Mouse (Mus musculus) cortical plate, adult 2 months (tissue): Measurements from ENCODE around the gene Pgls. TPM values are rescaled to one million over a fixed set of nuclear protein-coding genes. Genes with fewer than 3 reads are reported as not detected.

Source experiments
- H3K27ac ChIP-seq: fragments of 200-500 bp; 2 replicates; pipeline ENCODE4 v1.5.1; 2012; ENCODE audit warnings: low read length, control low read depth, inconsistent platforms; ENCODE audit not compliant: insufficient read depth
- H3K4me1 ChIP-seq: fragments of 200-500 bp; 2 replicates; pipeline ENCODE4 v1.6.1; 2011; ENCODE audit warnings: low read length; ENCODE audit not compliant: control insufficient read depth, insufficient read depth
- H3K4me3 ChIP-seq: fragments of 200-500 bp; 2 replicates; pipeline ENCODE4 v1.5.1; 2011; ENCODE audit warnings: mild to moderate bottlenecking, low read length, control low read depth; ENCODE audit not compliant: insufficient read depth
- CTCF ChIP-seq: fragments of 200-500 bp; IDR thresholded peaks from 2 replicates; pipeline ENCODE4 v1.5.1; 2011; ENCODE audit warnings: mild to moderate bottlenecking, control low read depth, low read length; ENCODE audit not compliant: insufficient read depth; ENCODE audit errors: extremely low read depth
- POLR2A ChIP-seq: fragments of 200-500 bp; IDR thresholded peaks from 2 replicates; pipeline ENCODE4 v1.6.1; 2011; ENCODE audit warnings: mild to moderate bottlenecking, low read length, control low read depth; ENCODE audit not compliant: insufficient read depth; ENCODE audit errors: extremely low read depth
- polyA plus RNA-seq: library from polyadenylated mRNA; depleted of rRNA; stranded (reverse); fragments of >200 nt; gene quantifications from 2 replicates; pipeline ENCODE4 v1.2.3, GENCODE M21; 2012

Gene Pgls
- polyA plus RNA-seq, 1 experiment: 34.3 TPM

- Histone ChIP-seq H3K27ac (no peak overlapping the region), H3K4me1 (no peaks in the 10 kb centered on the region), H3K4me3 (no peak overlapping the region)
- TF ChIP-seq POLR2A: no peak
- no peak for TF ChIP-seq CTCF
These were observed 12.5 kb upstream of the Pgls start for GRCm38 (mm10) chr8:71579476-71579875.

DNA sequence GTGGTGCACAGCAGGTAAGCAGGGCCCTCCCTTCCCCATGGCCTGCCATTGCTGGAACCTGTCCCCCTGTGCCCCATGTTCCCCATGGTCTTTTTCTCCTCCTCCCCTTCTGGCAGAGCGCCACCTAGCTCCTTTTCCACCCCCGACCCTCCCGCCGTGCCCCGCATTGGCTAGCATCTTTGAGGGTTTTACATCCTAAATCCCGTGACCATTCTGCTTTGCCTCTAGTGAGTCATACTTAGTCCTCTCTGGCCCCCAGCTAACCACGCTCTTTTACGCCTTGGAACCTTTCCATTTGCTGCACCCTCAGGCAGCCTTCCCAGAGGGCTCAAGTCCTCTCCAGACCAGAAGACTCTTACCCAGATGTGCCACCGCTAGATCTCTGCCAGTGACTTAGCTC, 11.8 kb upstream of the Pgls start:
- Histone ChIP-seq H3K27ac (no peak overlapping the region), H3K4me3 (no peak overlapping the region), H3K4me1 (no peaks in the 10 kb centered on the region)
- no peak for TF ChIP-seq POLR2A
- no peak for TF ChIP-seq CTCF

- TF ChIP-seq CTCF (peak; percentile 57), POLR2A (no peak)
- Histone ChIP-seq H3K4me1 (peaks cover 2% of the 10 kb centered on the region; the same call in 1 of the 2 replicates), H3K4me3 (no peak overlapping the region), H3K27ac (no peak overlapping the region)
These were observed 5.1 kb upstream of the Pgls start for GRCm38 (mm10) chr8:71586891-71587290.

GRCm38 (mm10) chr8:71588762-71589161, 3.2 kb upstream of the Pgls start:
- TF ChIP-seq CTCF (no peak), POLR2A (no peak)
- no peak overlapping the region for H3K4me3 ChIP-seq
- no peak overlapping the region for H3K27ac ChIP-seq
- H3K4me1 ChIP-seq: peaks cover 5% of the 10 kb centered on the region

DNA sequence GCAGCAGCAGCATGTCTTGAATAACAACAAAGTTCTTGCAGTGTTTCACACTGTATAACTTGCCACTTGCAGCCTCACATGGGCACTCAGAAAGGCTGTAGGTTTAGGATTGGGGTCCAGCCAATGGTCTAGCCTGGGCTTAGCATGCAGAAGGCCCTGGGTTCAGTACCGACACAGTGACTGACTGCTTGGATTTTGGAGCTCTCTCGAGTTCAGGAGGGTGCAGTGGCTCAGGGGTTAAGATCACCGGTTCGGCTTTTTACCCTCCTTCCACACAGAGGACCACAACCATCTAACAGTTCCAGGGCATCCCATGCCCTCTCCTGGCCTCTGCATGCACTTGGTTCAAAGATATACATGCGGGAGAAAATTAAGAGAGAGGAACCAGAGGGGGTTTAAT, 959 bp upstream of the Pgls start:
- Histone ChIP-seq H3K4me1 (peaks cover 5% of the 10 kb centered on the region), H3K27ac (peak overlapping the region; percentile 77; the same call in 1 of the 2 replicates), H3K4me3 (peak overlapping the region; percentile 99)
- no peak for TF ChIP-seq CTCF
- TF ChIP-seq POLR2A: no peak

DNA sequence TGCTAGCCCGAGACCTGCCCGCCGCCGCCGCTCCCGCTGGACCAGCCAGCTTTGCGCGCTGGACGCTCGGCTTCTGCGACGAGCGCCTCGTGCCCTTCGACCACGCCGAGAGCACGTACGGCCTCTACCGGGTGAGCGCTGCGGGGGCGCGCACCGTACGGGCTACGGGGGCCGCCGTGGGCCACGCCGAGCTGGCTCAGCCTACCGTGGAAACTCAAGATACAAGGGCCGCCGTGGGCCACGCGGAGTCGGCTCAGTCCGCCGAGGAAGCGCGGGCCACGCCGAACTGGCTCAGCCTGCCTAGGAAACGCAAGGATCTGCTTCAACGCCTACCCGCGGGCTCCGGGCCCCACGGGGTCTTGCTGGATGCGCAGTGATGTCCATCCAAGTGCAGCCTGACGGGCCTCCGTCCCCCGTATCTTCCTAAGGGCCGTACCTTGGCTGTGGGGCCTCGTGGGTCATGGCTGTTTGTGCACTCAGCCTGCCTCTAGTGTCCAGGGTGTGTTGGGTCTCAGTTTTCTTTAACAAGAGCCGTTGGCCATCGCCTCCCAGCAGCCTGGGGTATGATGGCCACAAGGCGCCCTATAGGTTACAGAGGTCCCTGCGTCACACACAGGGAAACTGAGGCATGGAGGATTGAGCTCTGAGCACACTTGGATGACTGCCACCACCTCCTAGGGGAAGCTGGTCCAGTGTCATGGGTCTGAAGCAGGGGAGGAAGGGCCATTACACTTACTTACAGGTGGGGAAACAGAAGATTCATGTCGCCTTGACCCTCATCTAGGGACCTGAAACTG, 596 bp downstream of the Pgls start:
- H3K4me1 ChIP-seq: peaks cover 5% of the 10 kb centered on the region
- H3K27ac ChIP-seq: peak overlapping the region; percentile 99
- TF ChIP-seq CTCF (no peak), POLR2A (no peak)
- peak overlapping the region; percentile 99 for H3K4me3 ChIP-seq

GRCm38 (mm10) chr8:71593556-71594323, 1.8 kb downstream of the Pgls start:
- Histone ChIP-seq H3K27ac (no peak overlapping the region), H3K4me3 (no peak overlapping the region), H3K4me1 (peaks cover 5% of the 10 kb centered on the region)
- TF ChIP-seq POLR2A: no peak
- TF ChIP-seq CTCF: no peak

DNA sequence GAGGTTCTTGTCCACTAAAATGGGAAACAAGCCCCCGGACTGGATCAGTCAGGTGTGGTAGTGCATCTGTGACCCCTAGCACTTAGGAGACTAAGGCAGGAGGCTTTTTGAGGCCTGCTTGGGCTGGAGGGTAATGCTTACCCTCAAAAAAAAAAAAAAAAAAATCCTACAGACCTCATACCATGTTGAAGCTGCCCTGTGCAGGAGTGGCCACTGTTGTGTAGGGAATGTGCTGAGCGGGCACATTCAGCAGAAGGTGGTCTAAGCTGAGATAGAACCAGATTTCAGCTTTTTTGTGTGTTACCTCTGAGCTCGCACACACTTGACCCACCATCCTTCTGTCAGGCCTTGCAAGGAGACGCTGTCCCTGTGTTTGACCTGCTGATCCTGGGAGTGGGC, 2.3 kb downstream of the Pgls start:
- Histone ChIP-seq H3K4me3 (no peak overlapping the region), H3K4me1 (peaks cover 5% of the 10 kb centered on the region), H3K27ac (no peak overlapping the region)
- TF ChIP-seq CTCF: no peak
- no peak for TF ChIP-seq POLR2A

DNA sequence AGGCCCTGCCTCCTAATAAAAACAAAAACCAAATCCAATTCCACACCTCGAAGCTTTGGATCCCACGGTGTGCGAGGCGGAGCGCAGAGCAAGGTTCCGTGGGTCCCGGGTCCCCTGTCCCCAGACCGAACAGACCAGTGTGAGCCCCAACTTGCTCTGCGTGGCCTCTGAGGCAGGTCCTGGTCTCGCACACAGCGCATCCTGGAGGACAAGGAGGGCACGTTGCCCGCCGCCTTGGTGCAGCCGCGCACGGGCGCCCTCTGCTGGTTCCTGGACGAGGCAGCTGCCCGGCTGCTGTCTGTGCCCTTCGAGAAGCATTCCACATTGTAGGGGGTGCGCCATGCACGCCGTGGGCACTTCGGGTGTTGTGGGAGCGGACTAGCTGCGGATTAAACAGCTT, 3.9 kb downstream of the Pgls start:
- Histone ChIP-seq H3K4me3 (peak overlapping the region; percentile 13), H3K4me1 (peaks cover 3% of the 10 kb centered on the region), H3K27ac (no peak overlapping the region)
- TF ChIP-seq CTCF: peak; percentile 93
- TF ChIP-seq POLR2A: peak; percentile 36; the same call in 1 of the 2 replicates
